Mouse (Mus musculus) cortical plate, adult 2 months (tissue): Measurements from ENCODE around the gene Acvrl1.

Experiments used
- CTCF ChIP-seq: fragments of 200-500 bp; IDR thresholded peaks from 2 replicates; pipeline ENCODE4 v1.5.1; 2011; ENCODE audit warnings: mild to moderate bottlenecking, control low read depth, low read length; ENCODE audit not compliant: insufficient read depth; ENCODE audit errors: extremely low read depth
- POLR2A ChIP-seq: fragments of 200-500 bp; IDR thresholded peaks from 2 replicates; pipeline ENCODE4 v1.6.1; 2011; ENCODE audit warnings: mild to moderate bottlenecking, low read length, control low read depth; ENCODE audit not compliant: insufficient read depth; ENCODE audit errors: extremely low read depth

- no peak for TF ChIP-seq CTCF
- no peak for TF ChIP-seq POLR2A
Observed at GRCm38 (mm10) chr15:101189981-101190761, 61.8 kb downstream of the Acvrl1 start.
